Mouse (Mus musculus) midbrain, embryonic 14.5 days (tissue): ENCODE measurements around the gene Mdk. TPM values are rescaled to one million over a fixed set of nuclear protein-coding genes. Genes with fewer than 3 reads are reported as not detected.
A peak's percentile ranks its signal among the peaks of the same experiment; 100 is the strongest.

ENCODE experiments used
- ATAC-seq: fragments of 200-750 bp; cut with Nextera tagmentation; 2 replicates; pipeline ENCODE4 v1.8.0; 2017; ENCODE audit warnings: moderate number of reproducible peaks, moderate library complexity; ENCODE audit not compliant: low FRiP score, low TSS enrichment
- DNase-seq: peaks from one replicate; pipeline ENCODE4 v3.0.0-alpha.2; 2015
- H3K27ac ChIP-seq: fragments of 300-500 bp; sonication (generic); replicated peaks from 2 replicates; pipeline ENCODE4 v1.5.1; 2014; ENCODE audit warnings: mild to moderate bottlenecking, low read depth, low read length, moderate library complexity
- H3K27me3 ChIP-seq: fragments of 300-500 bp; sonication (generic); 2 replicates; pipeline ENCODE4 v1.6.1; 2014; ENCODE audit warnings: low read length, control low read depth, mixed read lengths; ENCODE audit not compliant: control insufficient read depth, insufficient read depth
- H3K36me3 ChIP-seq: fragments of 300-500 bp; sonication (generic); 2 replicates; pipeline ENCODE4 v1.6.1; 2014; ENCODE audit warnings: low read length, control low read depth; ENCODE audit not compliant: control insufficient read depth, insufficient read depth
- H3K4me1 ChIP-seq: fragments of 300-500 bp; sonication (generic); 2 replicates; pipeline ENCODE4 v1.6.1; 2014; ENCODE audit warnings: mild to moderate bottlenecking, antibody characterized with exemption, low read length, control low read depth; ENCODE audit not compliant: control insufficient read depth, insufficient read depth
- H3K4me2 ChIP-seq: fragments of 300-500 bp; sonication (generic); 2 replicates; pipeline ENCODE4 v1.6.1; 2014; ENCODE audit warnings: mild to moderate bottlenecking, low read length, moderate library complexity
- H3K4me3 ChIP-seq: fragments of 300-500 bp; sonication (generic); replicated peaks from 2 replicates; pipeline ENCODE4 v1.5.1; 2014; ENCODE audit warnings: low read depth, low read length
- H3K9ac ChIP-seq: fragments of 300-500 bp; sonication (generic); replicated peaks from 2 replicates; pipeline ENCODE4 v1.6.1; 2014; ENCODE audit warnings: mild to moderate bottlenecking, low read length, moderate library complexity
- H3K9me3 ChIP-seq: fragments of 300-500 bp; sonication (generic); 2 replicates; pipeline ENCODE4 v1.6.1; 2016; ENCODE audit warnings: low read length, control low read depth, mixed read lengths; ENCODE audit not compliant: control insufficient read depth
- WGBS: fragments of 180-500 bp; shearing (Covaris S2); extraction: QIAGEN DNeasy Blood & Tissue Kit; methylation state at CpG from one replicate; pipeline ENCODE4 v1.1.7; 2014; 5-methylcytosine and 5-hydroxymethylcytosine counted together
- polyA plus RNA-seq: library from polyadenylated mRNA; unstranded; fragments of >200 nt; fragmentation: Nextera tagmentation; extraction: Ambion mirVana; gene quantifications from 2 replicates; pipeline ENCODE4 v1.2.1, GENCODE M21; 2014

Gene Mdk
- polyA plus RNA-seq, 1 experiment from 2014 or later = 196 TPM

- no peak for DNase-seq
- peaks cover 22% of the 10 kb centered on the region for H3K4me1 ChIP-seq
- no peaks in the 10 kb centered on the region for H3K36me3 ChIP-seq
- H3K27me3 ChIP-seq = no peaks in the 10 kb centered on the region
- no peak for ATAC-seq
- H3K4me3 ChIP-seq = no peak overlapping the region
- H3K9ac ChIP-seq = no peak overlapping the region
- H3K4me2 ChIP-seq = no peak overlapping the region
- H3K9me3 ChIP-seq = no peaks in the 10 kb centered on the region
- 92% methylated on average over 5 of the region's 5 CpGs for WGBS
- H3K27ac ChIP-seq = no peak overlapping the region
Observed at GRCm38 (mm10) chr2:91960459-91960858, 28.4 kb upstream of the Mdk start.

DNA sequence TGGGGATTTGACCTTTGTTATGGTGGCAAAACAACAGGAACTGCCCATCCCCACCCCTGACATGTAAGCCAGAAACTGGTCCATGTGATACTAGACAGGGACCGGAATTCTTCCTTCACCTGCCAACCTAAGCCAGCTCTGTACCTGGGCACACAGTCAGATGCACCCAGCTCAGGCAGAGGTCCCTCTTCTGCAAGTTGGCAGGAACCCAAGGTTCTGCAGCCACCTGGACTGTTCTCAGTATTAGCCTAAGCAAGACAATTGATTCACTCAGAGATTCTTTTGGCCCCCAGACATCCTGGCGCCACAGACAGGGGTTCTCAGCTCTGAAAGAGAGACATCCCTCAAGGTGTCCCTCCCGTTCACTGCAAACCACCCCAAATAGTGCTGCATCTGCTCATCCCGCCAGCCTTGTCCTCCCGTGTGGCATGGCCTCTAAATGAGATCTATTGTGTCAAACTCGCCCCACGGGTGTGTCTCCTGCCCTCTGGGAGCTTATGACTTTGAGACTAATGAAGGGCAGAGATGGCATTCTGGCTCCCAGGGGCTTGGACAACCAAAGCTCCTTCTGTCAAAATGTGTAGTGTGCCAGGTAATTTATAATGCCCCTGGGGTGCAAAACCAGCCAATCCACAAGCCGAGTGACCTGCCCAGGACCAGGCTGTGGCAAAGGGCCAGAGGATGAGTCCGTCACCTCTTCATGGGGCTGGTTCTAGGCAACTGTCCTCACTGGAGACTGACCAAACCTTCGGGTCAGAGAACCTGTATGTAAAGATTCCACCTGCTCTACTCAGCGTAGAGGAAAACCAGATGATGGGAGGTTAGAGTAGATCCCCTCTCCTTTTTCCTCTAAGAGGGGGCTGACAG, 27.7 kb upstream of the Mdk start:
- ATAC-seq (no peak), DNase-seq (no peak)
- Histone ChIP-seq H3K36me3 (no peaks in the 10 kb centered on the region), H3K4me3 (no peak overlapping the region), H3K27ac (no peak overlapping the region), H3K9ac (no peak overlapping the region), H3K4me2 (no peak overlapping the region), H3K4me1 (peaks cover 22% of the 10 kb centered on the region), H3K27me3 (no peaks in the 10 kb centered on the region), H3K9me3 (no peaks in the 10 kb centered on the region)
- 79% methylated on average over 11 of the region's 11 CpGs for WGBS

DNA sequence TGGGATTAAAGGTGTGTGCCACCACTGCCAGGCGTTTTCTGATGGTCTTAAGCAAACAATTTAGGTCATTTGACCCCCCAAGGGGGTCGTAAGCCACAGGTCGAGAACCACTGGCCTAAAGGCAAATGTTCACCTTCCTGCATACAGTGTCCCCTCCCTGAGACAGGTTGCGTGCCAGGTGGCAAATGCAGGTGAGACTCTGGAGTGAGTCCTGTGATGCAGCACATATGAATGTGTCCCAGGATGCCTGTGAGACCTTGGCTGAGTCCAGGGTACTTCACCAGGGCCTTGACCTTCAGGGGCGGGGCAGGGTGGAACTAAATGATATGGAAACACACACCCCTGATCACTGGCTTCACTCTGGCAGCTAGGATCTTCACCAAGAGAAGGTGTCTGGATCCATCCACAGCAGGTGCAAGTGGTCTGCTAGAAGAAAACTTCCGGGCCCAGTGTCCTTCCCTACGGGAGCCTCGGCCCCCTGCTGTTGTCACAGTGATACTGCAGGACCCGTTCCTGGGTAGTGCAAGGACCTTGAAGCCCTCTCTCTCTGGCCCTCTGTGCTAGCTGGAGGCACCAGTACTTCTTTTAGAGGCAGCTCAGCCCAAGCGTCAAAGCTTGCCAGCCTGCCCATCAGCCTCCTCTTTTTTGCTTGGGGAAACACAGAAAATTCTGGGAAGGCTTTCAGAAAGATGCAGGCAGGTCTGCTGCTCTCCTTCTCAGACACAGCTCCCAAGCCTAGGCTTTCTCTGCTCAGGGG, 26.8 kb upstream of the Mdk start:
- WGBS = 52% methylated on average over 10 of the region's 10 CpGs
- Histone ChIP-seq H3K9me3 (no peaks in the 10 kb centered on the region), H3K27me3 (no peaks in the 10 kb centered on the region), H3K27ac (no peak overlapping the region), H3K4me3 (no peak overlapping the region), H3K36me3 (no peaks in the 10 kb centered on the region), H3K4me1 (peaks cover 22% of the 10 kb centered on the region), H3K4me2 (no peak overlapping the region), H3K9ac (no peak overlapping the region)
- ATAC-seq (no peak), DNase-seq (peak; percentile 79)

DNA sequence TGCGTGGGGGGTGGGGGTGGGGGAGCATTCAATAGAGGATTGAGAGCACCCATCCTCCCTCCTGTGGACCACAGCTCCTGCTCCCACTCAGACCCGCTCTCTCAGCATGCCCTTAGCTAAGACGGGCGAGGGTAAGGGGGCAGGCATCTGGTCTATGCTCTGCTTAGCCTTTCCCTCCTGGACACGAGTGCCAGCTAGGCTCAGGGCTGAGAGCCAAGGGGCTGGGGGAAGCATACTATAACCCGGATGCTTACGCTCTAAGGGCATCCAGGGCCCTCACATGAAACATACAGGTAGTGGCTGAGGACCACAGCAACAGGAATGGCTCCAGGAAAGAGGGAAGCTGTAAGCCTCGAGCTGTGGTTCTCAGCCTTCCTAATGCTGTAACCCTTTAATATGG, 26.0 kb upstream of the Mdk start:
- WGBS = 85% methylated on average over 8 of the region's 8 CpGs

DNA sequence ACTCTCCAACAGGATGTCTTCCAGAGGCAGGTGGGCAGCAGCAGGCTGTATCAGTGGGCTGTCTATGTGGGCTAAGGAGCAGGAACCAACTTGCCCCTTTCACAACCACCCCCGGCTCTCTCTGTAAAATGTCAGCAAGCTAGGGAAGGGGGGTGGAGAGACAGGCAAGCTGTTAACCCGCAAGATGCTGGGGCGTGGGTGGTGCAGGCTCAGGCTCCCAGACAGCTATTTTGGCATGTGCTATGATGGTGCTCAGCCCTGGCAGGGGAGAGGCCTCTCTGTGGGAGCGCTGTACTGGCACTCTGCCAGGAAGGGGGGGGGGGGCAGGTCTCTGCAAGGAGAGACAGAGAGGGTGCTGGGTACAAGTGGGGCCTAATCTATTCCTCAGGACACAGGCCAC, 25.0 kb upstream of the Mdk start:
- H3K36me3 ChIP-seq = no peaks in the 10 kb centered on the region
- no peaks in the 10 kb centered on the region for H3K27me3 ChIP-seq
- WGBS = 57% methylated on average over 4 of the region's 4 CpGs
- H3K9me3 ChIP-seq = no peaks in the 10 kb centered on the region
- H3K4me3 ChIP-seq = no peak overlapping the region
- H3K4me2 ChIP-seq = no peak overlapping the region
- H3K4me1 ChIP-seq = peaks cover 14% of the 10 kb centered on the region
- DNase-seq = peak; percentile 48
- ATAC-seq = peak; percentile 57
- H3K27ac ChIP-seq = no peak overlapping the region
- no peak overlapping the region for H3K9ac ChIP-seq

More for the DNA sequence above, 26.0 kb upstream of the Mdk start:
- no peak overlapping the region for H3K27ac ChIP-seq
- H3K4me2 ChIP-seq = no peak overlapping the region
- no peak overlapping the region for H3K9ac ChIP-seq
- no peaks in the 10 kb centered on the region for H3K36me3 ChIP-seq
- H3K27me3 ChIP-seq = no peaks in the 10 kb centered on the region
- H3K4me1 ChIP-seq = peaks cover 22% of the 10 kb centered on the region
- DNase-seq (no peak), ATAC-seq (no peak)
- no peaks in the 10 kb centered on the region for H3K9me3 ChIP-seq
- H3K4me3 ChIP-seq = no peak overlapping the region

- Histone ChIP-seq H3K27ac (no peak overlapping the region), H3K4me2 (no peak overlapping the region)
- DNase-seq = no peak
Observed at GRCm38 (mm10) chr2:91955875-91956274, 23.8 kb upstream of the Mdk start.

GRCm38 (mm10) chr2:91955121-91955591, 23.1 kb upstream of the Mdk start:
- Histone ChIP-seq H3K4me3 (no peak overlapping the region), H3K9me3 (no peaks in the 10 kb centered on the region), H3K4me1 (peaks cover 15% of the 10 kb centered on the region), H3K27ac (no peak overlapping the region), H3K27me3 (no peaks in the 10 kb centered on the region), H3K36me3 (no peaks in the 10 kb centered on the region), H3K9ac (no peak overlapping the region), H3K4me2 (no peak overlapping the region)
- WGBS = 91% methylated on average over 4 of the region's 4 CpGs
- ATAC-seq = no peak
- DNase-seq = no peak

More at GRCm38 (mm10) chr2:91955875-91956274, 23.8 kb upstream of the Mdk start:
- no peak for ATAC-seq
- 88% methylated on average over 6 of the region's 6 CpGs for WGBS
- no peak overlapping the region for H3K9ac ChIP-seq
- peaks cover 9% of the 10 kb centered on the region; the same call in 1 of the 2 replicates for H3K4me1 ChIP-seq
- H3K36me3 ChIP-seq = no peaks in the 10 kb centered on the region
- H3K27me3 ChIP-seq = no peaks in the 10 kb centered on the region
- H3K4me3 ChIP-seq = no peak overlapping the region
- no peaks in the 10 kb centered on the region for H3K9me3 ChIP-seq

GRCm38 (mm10) chr2:91953825-91954224, 21.7 kb upstream of the Mdk start:
- H3K27me3 ChIP-seq = no peaks in the 10 kb centered on the region
- H3K4me1 ChIP-seq = peaks cover 25% of the 10 kb centered on the region
- no peak overlapping the region for H3K4me3 ChIP-seq
- H3K9ac ChIP-seq = no peak overlapping the region
- no peaks in the 10 kb centered on the region for H3K36me3 ChIP-seq
- no peak overlapping the region for H3K27ac ChIP-seq
- H3K9me3 ChIP-seq = no peaks in the 10 kb centered on the region
- 28% methylated on average over 5 of the region's 5 CpGs for WGBS
- ATAC-seq (no peak), DNase-seq (no peak)
- H3K4me2 ChIP-seq = no peak overlapping the region
